Mouse (Mus musculus) CD4-positive, CD25-positive, alpha-beta regulatory T cell, adult 9 weeks (primary cell): ENCODE results near the gene Bcs1l. TPM values are rescaled to one million over a fixed set of nuclear protein-coding genes. Genes with fewer than 3 reads are reported as not detected.

Source experiments
- polyA plus RNA-seq: library from polyadenylated mRNA; unstranded; fragments of 100-300 nt; shearing (Covaris generic); gene quantifications from one replicate; pipeline ENCODE4 v1.2.1, GENCODE M21; 2017

Bcs1l gene
- 16.0 TPM for polyA plus RNA-seq

GRCm38 (mm10) chr1:74587773-74588445, at the start of gene Bcs1l, which contains the start of gene Zfp142:
TSS of gene Bcs1l (plus strand) at chr1:74588289.
TSS of gene Zfp142 (minus strand) at chr1:74588246.

DNA sequence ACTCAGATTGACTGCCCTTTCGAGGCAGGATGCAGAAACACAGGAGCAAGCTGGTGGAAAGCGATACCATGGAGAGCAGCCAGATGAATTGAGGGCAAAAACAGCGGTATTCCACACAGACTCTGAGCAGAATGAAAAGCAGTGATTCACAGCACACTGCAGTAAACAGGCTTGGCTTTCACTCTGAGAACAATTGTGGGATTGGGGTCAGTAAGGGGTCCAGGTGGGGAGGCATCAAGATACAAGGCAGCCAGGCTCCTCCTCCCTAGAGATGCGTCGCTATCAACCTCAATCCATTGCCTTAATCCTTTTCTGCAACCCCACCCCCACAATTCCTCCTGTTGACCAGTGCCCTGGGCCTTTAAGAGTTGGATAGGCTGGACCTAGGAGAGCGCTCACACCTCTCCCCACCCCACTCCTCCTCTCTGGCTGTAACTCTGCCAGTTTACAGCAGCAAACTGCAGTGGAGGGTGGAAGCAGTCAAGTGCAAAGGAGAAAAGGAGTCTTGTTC, 45.6 kb upstream of the Bcs1l start, which contains the start of gene Plcd4:
TSS of gene Plcd4 (plus strand) at position 438 of the 511 bp plus-strand sequence.

DNA sequence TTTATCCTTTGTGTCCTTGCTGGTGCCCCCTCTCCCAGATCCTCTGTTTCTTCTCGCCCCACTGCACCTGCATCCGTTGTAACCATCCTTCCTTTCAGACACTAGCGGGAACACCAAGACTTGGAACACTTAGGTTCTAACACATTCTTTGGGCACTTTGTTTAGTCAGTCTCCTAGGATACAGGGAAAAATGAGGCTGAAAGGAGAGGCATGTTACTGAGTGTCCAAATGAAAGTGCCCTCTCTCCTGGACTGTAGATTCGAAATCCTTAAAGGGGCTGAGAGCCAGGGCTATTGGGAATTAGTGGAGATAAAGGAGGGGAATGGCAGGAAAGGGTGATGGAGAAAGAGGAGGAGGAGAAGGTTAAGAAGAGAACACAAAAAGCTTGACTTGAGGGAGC, 43.9 kb upstream of the Bcs1l start, which contains the start of gene Usp37:
TSS of gene Usp37 (minus strand) at position 101 of the 400 bp plus-strand sequence.

DNA sequence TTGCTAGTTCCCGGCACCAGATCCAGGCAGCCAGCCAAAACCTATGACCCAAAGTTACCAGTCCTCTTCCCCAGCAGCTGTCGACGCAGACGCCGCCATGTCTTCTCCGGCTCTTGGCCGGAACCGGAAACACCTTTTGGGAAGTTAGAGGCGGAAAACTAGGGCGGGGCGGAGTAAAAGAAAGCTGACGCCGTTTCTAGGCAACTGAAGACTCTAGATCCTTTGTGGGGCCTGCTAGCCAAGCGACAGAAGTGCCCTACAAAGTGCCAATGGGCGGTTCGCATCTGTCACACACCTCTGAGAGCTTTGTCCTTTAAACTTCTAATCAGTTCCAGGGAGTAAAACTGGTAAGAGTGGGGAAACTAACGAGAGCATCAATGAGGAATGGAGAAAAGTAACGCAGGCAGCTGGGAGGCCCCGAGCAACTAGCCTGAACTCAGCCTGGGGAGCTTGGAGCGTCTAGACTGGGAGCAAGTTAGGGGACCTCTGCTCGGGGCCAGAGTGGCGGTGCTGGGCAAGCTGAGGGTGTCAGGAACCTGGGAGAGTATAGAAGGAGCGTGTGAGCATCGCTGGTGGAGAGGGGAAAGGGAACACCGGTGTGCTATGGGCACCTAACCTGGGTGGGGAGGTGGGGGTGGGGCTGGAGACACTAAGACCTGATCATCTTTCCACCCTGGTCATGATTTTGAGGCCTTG, 13.3 kb downstream of the Bcs1l start, which contains the start of the genes Rnf25 and Stk36:
TSS of gene Rnf25 (minus strand) at position 131 of the 696 bp plus-strand sequence.
TSS of gene Stk36 (plus strand) at position 179 of the 696 bp plus-strand sequence.

Other genes with a start within 250 kb of the Bcs1l start
- 0.15 TPM for gene Catip, start 226.2 kb upstream of the Bcs1l start, polyA plus RNA-seq
- gene Slc11a1, start 213.1 kb upstream of the Bcs1l start, polyA plus RNA-seq: 2.0 TPM
- 8.3 TPM for gene Ctdsp1, start 196.8 kb upstream of the Bcs1l start, polyA plus RNA-seq
- 0.24 TPM for gene Vil1, start 178.9 kb upstream of the Bcs1l start, polyA plus RNA-seq
- 37.2 TPM for gene Cnot9, start 82.2 kb upstream of the Bcs1l start, polyA plus RNA-seq
- 0.65 TPM for gene Plcd4, start 45.4 kb upstream of the Bcs1l start, polyA plus RNA-seq
- gene Usp37, start 44.0 kb upstream of the Bcs1l start, polyA plus RNA-seq: 21.0 TPM
- gene Zfp142, start within 50 bp of the Bcs1l start, polyA plus RNA-seq: 19.9 TPM
- gene Rnf25, start 13.1 kb downstream of the Bcs1l start, polyA plus RNA-seq: 35.3 TPM
- gene Stk36, start 13.2 kb downstream of the Bcs1l start, polyA plus RNA-seq: not detected
- gene Ttll4, start 73.5 kb downstream of the Bcs1l start, polyA plus RNA-seq: 37.7 TPM
- not detected for gene Cyp27a1, start 125.3 kb downstream of the Bcs1l start, polyA plus RNA-seq
- gene Prkag3, start 160.9 kb downstream of the Bcs1l start, polyA plus RNA-seq: not detected
- not detected for gene Wnt6, start 183.6 kb downstream of the Bcs1l start, polyA plus RNA-seq
- 0.29 TPM for gene Wnt10a, start 203.2 kb downstream of the Bcs1l start, polyA plus RNA-seq